Mouse (Mus musculus) intestine, embryonic 14.5 days (tissue): ENCODE data around the gene Tm4sf5. TPM values are rescaled to one million over a fixed set of nuclear protein-coding genes. Genes with fewer than 3 reads are reported as not detected.
"Not testable (repeated sequence)": the region's sequence is repeated elsewhere in the genome, so short reads cannot be mapped to it uniquely, and the experiment has no call there.

ENCODE experiments used
- ATAC-seq: fragments of 200-750 bp; cut with Nextera tagmentation; replicated peaks from 2 replicates; pipeline ENCODE4 v1.8.0; 2017; ENCODE audit warnings: low read depth, moderate number of reproducible peaks, moderate TSS enrichment, moderate library complexity; ENCODE audit not compliant: low FRiP score, low TSS enrichment
- DNase-seq: peaks from one replicate; pipeline ENCODE4 v3.0.0-alpha.2; 2018; ENCODE audit warnings: low spot score
- H3K27ac ChIP-seq: fragments of 300-500 bp; sonication (generic); 2 replicates; pipeline ENCODE4 v1.5.1; 2014; ENCODE audit warnings: low read depth, mild to moderate bottlenecking, control low read depth
- H3K27me3 ChIP-seq: fragments of 300-500 bp; sonication (generic); replicated peaks from 2 replicates; pipeline ENCODE4 v1.6.1; 2014; ENCODE audit warnings: low read length, control low read depth; ENCODE audit not compliant: control insufficient read depth, insufficient read depth
- H3K36me3 ChIP-seq: fragments of 300-500 bp; sonication (generic); 2 replicates; pipeline ENCODE4 v1.6.1; 2014; ENCODE audit warnings: low read length, control low read depth; ENCODE audit not compliant: control insufficient read depth, insufficient read depth
- H3K4me1 ChIP-seq: fragments of 300-500 bp; sonication (generic); replicated peaks from 2 replicates; pipeline ENCODE4 v1.6.1; 2014; ENCODE audit warnings: low read length, control low read depth, mixed read lengths; ENCODE audit not compliant: control insufficient read depth, insufficient read depth
- H3K4me2 ChIP-seq: fragments of 300-500 bp; sonication (generic); 2 replicates; pipeline ENCODE4 v1.6.1; 2014; ENCODE audit warnings: low read length
- H3K4me3 ChIP-seq: fragments of 300-500 bp; sonication (generic); 2 replicates; pipeline ENCODE4 v1.5.1; 2014; ENCODE audit warnings: low read depth, low read length, control low read depth, mixed read lengths
- H3K9ac ChIP-seq: fragments of 300-500 bp; sonication (generic); 2 replicates; pipeline ENCODE4 v1.6.1; 2014; ENCODE audit warnings: mild to moderate bottlenecking, low read length
- H3K9me3 ChIP-seq: fragments of 300-500 bp; sonication (generic); 2 replicates; pipeline ENCODE4 v1.6.1; 2016; ENCODE audit warnings: low read length, control low read depth; ENCODE audit not compliant: control insufficient read depth
- WGBS: fragments of 180-500 bp; shearing (Covaris S2); extraction: QIAGEN DNeasy Blood & Tissue Kit; methylation state at CpG from one replicate; pipeline ENCODE4 v1.1.7; 2014; 5-methylcytosine and 5-hydroxymethylcytosine counted together
- polyA plus RNA-seq: library from polyadenylated mRNA; unstranded; fragments of >200 nt; fragmentation: Nextera tagmentation; extraction: Ambion mirVana; gene quantifications from 2 replicates; pipeline ENCODE4 v1.2.1, GENCODE M21; 2014

The Tm4sf5 gene
- polyA plus RNA-seq, 1 experiment from 2014 or later: 104 TPM

DNA sequence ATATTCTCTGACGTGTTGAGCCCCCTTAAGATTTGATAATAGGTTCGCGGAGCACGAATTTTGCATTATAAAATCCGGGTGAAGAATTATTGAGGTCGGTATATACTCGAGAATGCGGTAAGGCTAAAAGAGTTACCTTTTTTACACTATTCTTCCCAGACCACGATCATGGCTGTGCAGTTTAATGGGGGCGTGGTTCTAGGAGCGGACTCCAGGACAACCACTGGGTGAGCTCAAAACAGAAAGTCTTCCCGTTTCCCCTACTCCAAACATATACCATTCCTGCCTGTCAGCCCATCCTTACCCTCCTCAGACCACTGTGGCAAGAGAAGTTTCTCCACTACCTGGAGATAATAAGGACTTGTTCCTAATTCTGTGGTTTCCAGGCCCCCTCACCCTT is 20.7 kb downstream of the Tm4sf5 start:
- peak; percentile 54 for ATAC-seq
- no peak overlapping the region for H3K27ac ChIP-seq

DNA sequence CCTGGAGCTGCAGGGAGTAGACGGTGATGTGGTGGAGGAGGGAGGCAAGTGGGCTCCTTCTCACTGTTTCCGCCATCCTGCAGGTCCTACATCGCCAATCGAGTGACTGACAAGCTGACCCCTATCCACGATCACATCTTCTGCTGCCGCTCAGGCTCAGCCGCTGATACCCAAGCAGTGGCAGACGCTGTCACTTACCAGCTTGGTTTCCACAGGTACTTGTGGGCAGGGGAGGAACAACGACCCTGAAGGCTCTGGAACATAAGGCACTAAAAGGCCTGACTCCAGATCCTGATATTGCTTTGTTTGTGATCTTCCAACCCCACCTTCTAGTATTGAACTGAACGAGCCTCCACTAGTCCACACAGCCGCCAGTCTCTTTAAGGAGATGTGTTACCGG is 21.2 kb downstream of the Tm4sf5 start:
- Histone ChIP-seq H3K36me3 (peaks cover 31% of the 10 kb centered on the region), H3K27ac (no peak overlapping the region), H3K27me3 (no peaks in the 10 kb centered on the region), H3K4me1 (peaks cover 5% of the 10 kb centered on the region), H3K9ac (peak overlapping the region; percentile 66; the same call in 1 of the 2 replicates), H3K9me3 (no peaks in the 10 kb centered on the region), H3K4me2 (peak overlapping the region; percentile 66), H3K4me3 (peak overlapping the region; percentile 68)
- no peak for DNase-seq
- WGBS: 88% methylated on average over 12 of the region's 12 CpGs
- no peak for ATAC-seq

More for the DNA sequence above, 20.7 kb downstream of the Tm4sf5 start:
- no peaks in the 10 kb centered on the region for H3K9me3 ChIP-seq
- H3K4me3 ChIP-seq: peak overlapping the region; percentile 68
- peak overlapping the region; percentile 66 for H3K9ac ChIP-seq
- peak overlapping the region; percentile 66 for H3K4me2 ChIP-seq
- no peaks in the 10 kb centered on the region for H3K27me3 ChIP-seq
- 2% methylated on average over 12 of the region's 12 CpGs for WGBS
- peaks cover 31% of the 10 kb centered on the region for H3K36me3 ChIP-seq
- H3K4me1 ChIP-seq: peaks cover 5% of the 10 kb centered on the region
- no peak for DNase-seq

DNA sequence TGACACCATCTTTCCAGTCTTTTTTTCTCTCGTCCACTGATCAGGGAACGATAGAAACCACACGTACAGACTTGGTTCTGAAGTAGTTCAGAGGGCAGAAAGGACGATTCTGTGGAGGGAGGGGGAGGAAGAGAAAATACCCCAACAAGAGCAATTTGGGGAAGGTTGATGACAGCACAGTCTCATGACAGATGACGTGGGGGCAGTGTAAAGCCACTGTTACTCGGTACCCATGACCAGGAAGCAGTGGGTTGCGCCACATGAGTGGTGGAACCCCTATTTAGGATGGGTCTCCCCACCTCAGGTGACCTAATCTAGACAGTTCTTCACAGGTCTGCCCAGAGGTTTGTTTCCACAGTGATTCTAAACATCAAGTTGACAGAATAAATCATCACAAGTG is 23.6 kb downstream of the Tm4sf5 start:
- no peak for DNase-seq
- Histone ChIP-seq H3K9me3 (no peaks in the 10 kb centered on the region), H3K36me3 (peaks cover 31% of the 10 kb centered on the region), H3K27ac (no peak overlapping the region), H3K4me2 (no peak overlapping the region), H3K27me3 (no peaks in the 10 kb centered on the region), H3K9ac (no peak overlapping the region), H3K4me1 (peaks cover 5% of the 10 kb centered on the region), H3K4me3 (no peak overlapping the region)
- no peak for ATAC-seq
- WGBS: 95% methylated on average over 7 of the region's 7 CpGs

DNA sequence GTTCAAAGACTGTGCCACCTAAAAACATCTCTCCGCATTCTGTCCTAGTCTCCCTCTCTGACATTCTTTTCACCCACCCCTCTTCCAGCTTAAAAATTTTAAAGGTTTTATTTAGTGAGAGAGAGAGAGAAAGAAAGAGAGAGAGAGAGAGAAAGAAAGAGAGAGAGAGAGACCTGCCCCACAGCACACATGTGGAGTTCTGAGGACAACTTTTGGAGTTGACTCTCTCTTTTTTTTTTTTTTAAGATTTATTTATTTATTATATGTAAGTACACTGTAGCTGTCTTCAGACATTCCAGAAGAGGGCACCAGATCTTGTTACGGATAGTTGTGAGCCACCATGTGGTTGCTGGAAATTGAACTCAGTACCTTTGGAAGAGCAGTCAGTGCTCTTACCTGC is 26.0 kb downstream of the Tm4sf5 start:
- not testable (repeated sequence) for H3K27me3 ChIP-seq, H3K9ac ChIP-seq, H3K27ac ChIP-seq, DNase-seq, H3K4me2 ChIP-seq, H3K9me3 ChIP-seq, H3K4me3 ChIP-seq, H3K4me1 ChIP-seq, ATAC-seq
- H3K36me3 ChIP-seq: peaks cover 31% of the 10 kb centered on the region
- 69% methylated on average over 2 of the region's 2 CpGs for WGBS

DNA sequence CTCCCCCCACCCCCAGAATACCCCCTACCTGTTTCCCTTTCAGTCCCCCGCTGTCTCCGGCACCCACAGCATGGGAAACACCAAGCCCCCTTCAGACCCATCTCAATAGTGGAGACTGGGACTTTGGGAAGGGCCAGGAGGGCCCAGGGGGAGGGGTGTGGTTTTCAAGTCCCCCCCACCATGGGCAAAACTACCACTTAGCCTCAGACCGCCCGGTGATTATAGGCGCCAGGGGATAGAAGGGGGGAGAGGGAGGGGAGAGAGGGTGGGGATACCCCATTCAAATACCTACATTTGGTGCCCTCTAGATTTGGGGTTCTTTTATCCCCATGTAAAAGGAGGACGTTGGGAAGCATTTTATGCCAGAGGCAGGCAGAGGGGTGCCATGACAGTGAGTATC is 27.8 kb downstream of the Tm4sf5 start, which contains the start of gene Gm40193:
TSS of gene Gm40193 (minus strand) at position 101 of the 400 bp plus-strand sequence.
- H3K4me3 ChIP-seq: no peak within 1 kb of the TSS
- peaks cover 13% of the 10 kb centered on the region for H3K36me3 ChIP-seq
- H3K9me3 ChIP-seq: no peaks in the 10 kb centered on the region
- no peak within 1 kb of the TSS for H3K9ac ChIP-seq
- ATAC-seq (no peak), DNase-seq (no peak)
- no peaks in the 10 kb centered on the region for H3K4me1 ChIP-seq
- H3K4me2 ChIP-seq: no peak within 1 kb of the TSS
- H3K27me3 ChIP-seq: no peaks in the 10 kb centered on the region
- H3K27ac ChIP-seq: no peak within 1 kb of the TSS
- 84% methylated on average over 6 of the region's 6 CpGs for WGBS

DNA sequence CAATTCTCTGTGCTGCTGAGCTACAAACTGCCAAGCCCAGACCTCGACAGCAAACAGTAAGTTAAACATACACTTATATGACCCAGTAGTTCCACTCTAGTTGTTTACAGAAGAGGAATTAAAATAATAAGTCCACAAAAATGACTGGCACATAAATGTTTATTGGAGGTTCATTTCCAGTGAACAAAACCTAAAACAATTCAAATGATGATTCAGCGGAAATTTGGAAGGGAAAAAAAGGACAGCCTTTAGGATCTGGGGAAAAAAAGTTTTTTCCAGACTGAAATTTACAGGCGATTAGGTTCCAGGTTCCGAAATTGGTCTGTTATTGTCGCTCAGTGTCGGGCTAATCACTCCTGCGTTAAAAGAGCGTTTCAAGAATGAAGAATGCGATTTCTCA is 34.4 kb downstream of the Tm4sf5 start:
- Histone ChIP-seq H3K4me3 (peak overlapping the region; percentile 56), H3K36me3 (no peaks in the 10 kb centered on the region), H3K4me1 (peaks cover 8% of the 10 kb centered on the region; the same call in 1 of the 2 replicates), H3K9ac (peak overlapping the region; percentile 60; the same call in 1 of the 2 replicates), H3K27ac (no peak overlapping the region), H3K27me3 (no peaks in the 10 kb centered on the region), H3K9me3 (no peaks in the 10 kb centered on the region), H3K4me2 (peak overlapping the region; percentile 72)
- DNase-seq (no peak), ATAC-seq (peak; percentile 6; the same call in 1 of the 2 replicates)
- 13% methylated on average over 9 of the region's 9 CpGs for WGBS

DNA sequence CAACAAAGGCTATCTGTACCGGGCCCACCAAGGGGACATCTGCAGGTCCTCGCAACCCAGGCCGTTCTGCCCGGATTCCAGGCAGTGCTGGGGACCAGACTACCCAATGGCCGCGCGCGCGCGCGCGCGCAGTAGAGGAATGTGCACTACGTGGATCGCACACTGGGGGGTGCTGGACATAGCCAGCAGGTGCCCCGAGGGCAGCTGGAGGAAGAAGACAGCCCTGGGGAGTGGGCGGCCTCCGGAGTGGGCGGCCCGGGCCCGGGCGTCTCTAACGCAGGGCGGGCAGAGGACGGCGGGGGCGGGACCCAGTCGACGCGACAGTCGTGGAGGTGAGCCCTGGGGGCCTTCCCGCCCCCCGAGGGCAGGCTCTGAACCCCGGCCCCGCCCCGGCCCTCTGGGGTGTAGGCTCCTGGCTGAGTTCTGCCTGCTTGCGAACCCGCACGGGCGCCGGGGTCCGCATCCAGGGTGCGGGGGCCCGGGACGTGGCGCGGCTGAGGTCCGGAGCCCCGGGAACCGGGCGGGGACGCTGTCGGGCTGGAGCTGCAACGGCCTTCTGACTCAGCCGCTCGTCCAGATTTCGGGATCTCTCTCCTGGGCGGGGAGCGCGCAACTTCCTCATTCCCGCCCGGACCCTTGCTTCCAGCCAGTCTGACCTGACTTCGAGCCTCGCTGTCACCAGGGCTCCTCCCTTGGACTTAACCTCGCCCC is 35.0 kb downstream of the Tm4sf5 start, which contains the start of gene Pld2:
TSS of gene Pld2 (plus strand) at position 188 of the 711 bp plus-strand sequence.
- H3K27ac ChIP-seq: peak within 1 kb of the TSS; percentile 72; the same call in 1 of the 2 replicates
- no peaks in the 10 kb centered on the region for H3K9me3 ChIP-seq

DNA sequence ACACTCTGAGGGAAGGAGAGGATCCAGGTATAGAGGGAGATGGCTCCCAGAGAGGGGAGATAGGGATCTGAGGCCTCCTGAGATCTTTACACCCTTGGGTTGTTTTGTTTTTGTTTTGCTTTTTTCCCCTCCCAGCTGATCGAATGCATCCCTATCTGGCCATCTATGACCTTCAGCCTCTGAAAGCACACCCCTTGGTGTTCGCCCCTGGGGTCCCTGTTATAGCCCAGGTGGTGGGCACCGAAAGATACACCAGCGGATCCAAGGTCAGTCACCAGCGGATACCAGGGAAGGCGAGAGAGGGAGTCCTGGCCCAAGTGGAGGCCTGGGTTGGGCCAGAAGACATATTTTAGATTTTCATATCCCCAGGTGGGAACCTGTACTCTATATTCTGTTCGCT is 35.9 kb downstream of the Tm4sf5 start:
- H3K9me3 ChIP-seq: no peaks in the 10 kb centered on the region
- H3K9ac ChIP-seq: peak overlapping the region; percentile 60; the same call in 1 of the 2 replicates
- WGBS: 87% methylated on average over 7 of the region's 7 CpGs
- no peak for DNase-seq
- peak overlapping the region; percentile 72 for H3K4me2 ChIP-seq
- H3K4me1 ChIP-seq: peaks cover 8% of the 10 kb centered on the region; the same call in 1 of the 2 replicates
- H3K27me3 ChIP-seq: no peaks in the 10 kb centered on the region
- H3K27ac ChIP-seq: no peak overlapping the region
- no peaks in the 10 kb centered on the region for H3K36me3 ChIP-seq
- peak overlapping the region; percentile 56 for H3K4me3 ChIP-seq
- ATAC-seq: no peak

More for the DNA sequence above, 35.0 kb downstream of the Tm4sf5 start, which contains the start of gene Pld2:
- H3K4me2 ChIP-seq: peak within 1 kb of the TSS; percentile 72
- H3K36me3 ChIP-seq: no peaks in the 10 kb centered on the region
- peak; percentile 97 for ATAC-seq
- DNase-seq: peak; percentile 95
- H3K4me1 ChIP-seq: peaks cover 8% of the 10 kb centered on the region; the same call in 1 of the 2 replicates
- H3K4me3 ChIP-seq: peak within 1 kb of the TSS; percentile 56
- 1% methylated on average over 59 of the region's 65 CpGs for WGBS
- peak within 1 kb of the TSS; percentile 60 for H3K9ac ChIP-seq
- H3K27me3 ChIP-seq: no peaks in the 10 kb centered on the region
